Mouse (Mus musculus) G1E (cell line): ENCODE data around the gene Poc5. TPM values are rescaled to one million over a fixed set of nuclear protein-coding genes. Genes with fewer than 3 reads are reported as not detected.

Experiments used
- ATAC-seq: 2 replicates; pipeline ENCODE4 v1.8.0; 2016; ENCODE audit warnings: mild to moderate bottlenecking; ENCODE audit not compliant: insufficient number of reproducible peaks, poor library complexity, low FRiP score, severe bottlenecking; ENCODE audit errors: extremely low read depth
- DNase-seq: peaks from one replicate; pipeline ENCODE4 v3.0.0; 2012; ENCODE audit warnings: low spot score
- H3K27me3 ChIP-seq: 2 replicates; pipeline ENCODE4 v1.6.1; 2012; ENCODE audit warnings: mild to moderate bottlenecking, low read length, inconsistent platforms; ENCODE audit not compliant: insufficient read depth
- H3K36me3 ChIP-seq: replicated peaks from 2 replicates; pipeline ENCODE3; 2012; ENCODE audit warnings: mild to moderate bottlenecking, inconsistent platforms
- H3K4me1 ChIP-seq: 2 replicates; pipeline ENCODE4 v1.6.1; 2012; ENCODE audit warnings: low read depth, low read length, inconsistent platforms, mixed read lengths; ENCODE audit not compliant: insufficient read depth
- H3K4me3 ChIP-seq: 2 replicates; pipeline ENCODE4 v1.5.1; 2012; ENCODE audit warnings: low read depth, mild to moderate bottlenecking, inconsistent platforms, low read length, moderate library complexity, mixed read lengths
- H3K9me3 ChIP-seq: replicated peaks from 2 replicates; pipeline ENCODE4 v1.6.1; 2012; ENCODE audit warnings: inconsistent platforms
- CTCF ChIP-seq: IDR thresholded peaks from 2 replicates; pipeline ENCODE4 v1.5.1; 2012; ENCODE audit warnings: low read depth, low read length, inconsistent platforms, mixed read lengths
- GATA1 ChIP-seq: IDR thresholded peaks from 2 replicates; pipeline ENCODE4 v1.6.1; 2012; ENCODE audit warnings: borderline replicate concordance, low read length, inconsistent platforms, mixed read lengths
- GATA2 ChIP-seq: IDR thresholded peaks from 2 replicates; pipeline ENCODE4 v1.6.1; 2012; ENCODE audit warnings: low read depth, low read length, inconsistent platforms, borderline replicate concordance
- POLR2AphosphoS5 ChIP-seq: IDR thresholded peaks from 2 replicates; pipeline ENCODE4 v1.6.1; 2012; ENCODE audit warnings: low read depth, low read length, inconsistent platforms; ENCODE audit not compliant: insufficient replicate concordance
- TAL1 ChIP-seq: conservative IDR thresholded peaks from 2 replicates; pipeline ENCODE4 v1.6.1; 2012; ENCODE audit warnings: low read depth, low read length, inconsistent platforms, mixed read lengths
- polyA plus RNA-seq: library from polyadenylated mRNA; stranded (reverse); fragments of >175 nt; gene quantifications from 2 replicates; pipeline ENCODE4 v1.2.3, GENCODE M21; 2012
- total RNA-seq, 2 experiments: library from RNA; stranded (forward) in 1 of 2; stranded (reverse) in 1 of 2; fragments of 200-1000 nt in 1 of 2; fragments of >200 nt in 1 of 2; fragmentation: Nextera tagmentation in 1 of 2; gene quantifications; 2 replicates each; pipeline ENCODE4 v1.2.3; 2014 to 2017

Poc5 gene
- total and polyA plus RNA-seq, 3 experiments, result 13.5 to 27.0 (median 18.1) TPM

DNA sequence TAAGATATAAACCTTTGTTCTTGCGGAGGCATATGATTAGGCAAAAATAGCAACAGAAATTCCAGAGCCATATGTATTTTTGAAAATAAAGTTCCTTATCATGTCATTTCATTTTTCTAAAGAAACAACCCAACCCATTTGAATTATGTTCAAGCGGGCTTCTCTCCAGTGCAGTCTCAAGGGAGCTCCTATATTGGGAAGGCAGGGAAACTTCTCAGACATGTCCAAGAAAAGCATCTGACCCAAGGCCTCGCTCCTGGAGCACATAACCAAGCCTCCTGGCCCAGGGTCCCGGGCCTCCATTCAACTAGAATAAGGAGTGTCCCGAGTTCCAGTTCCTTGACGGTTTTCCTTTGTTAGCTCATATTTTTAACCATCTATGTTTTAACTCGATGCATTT is 62.8 kb downstream of the Poc5 start:
- Histone ChIP-seq H3K4me3 (no peak overlapping the region), H3K36me3 (no peaks in the 10 kb centered on the region), H3K4me1 (no peaks in the 10 kb centered on the region; the same call in 1 of the 2 replicates), H3K27me3 (peaks cover 23% of the 10 kb centered on the region), H3K9me3 (no peaks in the 10 kb centered on the region)
- ATAC-seq, result no peak
- TF ChIP-seq GATA2 (no peak), POLR2AphosphoS5 (no peak), TAL1 (no peak), CTCF (no peak), GATA1 (no peak)
- DNase-seq, result no peak

DNA sequence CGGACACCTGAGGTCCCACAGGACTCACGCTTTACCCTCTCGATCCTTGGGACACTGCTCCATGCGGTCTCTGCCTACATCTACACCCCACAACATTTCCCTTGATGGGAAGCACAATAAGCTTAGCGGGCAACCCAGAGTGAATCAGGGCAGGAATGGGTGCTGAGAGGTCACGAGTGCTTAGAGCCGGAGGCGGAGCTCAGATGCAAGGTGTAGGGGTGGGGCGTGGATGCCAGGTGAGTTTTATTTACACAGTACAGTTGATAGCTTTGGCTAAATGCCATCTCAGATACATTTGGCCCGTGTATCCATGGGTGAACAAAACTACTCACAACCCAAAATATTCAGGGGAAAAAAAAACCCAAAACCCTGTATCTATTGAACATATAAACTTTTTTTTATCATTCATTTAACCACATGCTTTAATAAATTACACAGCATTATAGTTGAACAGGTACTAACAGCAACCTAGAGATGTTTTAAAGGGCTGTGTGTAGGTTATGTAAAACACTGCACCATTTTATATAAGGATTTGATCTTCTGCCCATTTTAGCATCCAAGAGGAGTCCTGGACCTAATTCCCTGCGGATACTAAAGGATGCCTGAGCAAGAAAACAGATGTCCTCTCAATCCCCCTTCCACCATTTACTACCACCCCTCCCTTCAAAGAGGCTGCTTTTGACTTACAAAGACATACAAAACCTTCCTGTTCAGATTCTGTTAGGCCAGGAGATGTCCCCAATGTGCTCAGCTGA is 63.5 kb downstream of the Poc5 start:
- H3K9me3 ChIP-seq, result no peaks in the 10 kb centered on the region
- TF ChIP-seq CTCF, result no peak
- TF ChIP-seq TAL1, result no peak
- TF ChIP-seq POLR2AphosphoS5, result no peak
- no peak for TF ChIP-seq GATA2
- no peak for TF ChIP-seq GATA1
- no peak for DNase-seq

DNA sequence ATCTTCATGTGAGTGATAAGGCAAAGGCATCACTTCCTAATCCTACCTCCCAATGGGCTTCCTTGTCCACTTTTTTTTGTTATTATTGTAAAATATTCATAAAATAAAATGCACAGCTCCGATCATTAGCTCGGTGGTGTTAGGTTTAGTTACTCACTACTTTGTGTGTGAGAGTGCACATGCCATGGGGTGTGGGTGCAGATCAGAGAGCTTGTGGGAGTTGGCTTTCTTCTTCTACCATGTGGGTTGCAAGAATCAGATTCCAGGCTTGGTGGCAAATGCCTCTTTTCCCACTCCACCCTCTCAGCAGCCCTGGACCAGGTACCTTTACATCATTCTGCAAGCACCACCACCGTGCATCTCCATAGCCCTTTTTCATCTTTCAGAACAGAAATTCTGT is 64.5 kb downstream of the Poc5 start:
- H3K27me3 ChIP-seq, result peaks cover 26% of the 10 kb centered on the region
- H3K4me1 ChIP-seq, result no peaks in the 10 kb centered on the region; the same call in 1 of the 2 replicates
- H3K36me3 ChIP-seq, result no peaks in the 10 kb centered on the region
- no peaks in the 10 kb centered on the region for H3K9me3 ChIP-seq
- no peak overlapping the region for H3K4me3 ChIP-seq
- TF ChIP-seq TAL1, result no peak
- TF ChIP-seq POLR2AphosphoS5, result no peak
- no peak for TF ChIP-seq GATA2
- no peak for TF ChIP-seq GATA1
- no peak for TF ChIP-seq CTCF
- ATAC-seq (no peak), DNase-seq (no peak)

More for the DNA sequence above, 63.5 kb downstream of the Poc5 start:
- no peak overlapping the region for H3K4me3 ChIP-seq
- no peaks in the 10 kb centered on the region for H3K36me3 ChIP-seq
- no peak for ATAC-seq
- H3K4me1 ChIP-seq, result no peaks in the 10 kb centered on the region; the same call in 1 of the 2 replicates
- H3K27me3 ChIP-seq, result peaks cover 23% of the 10 kb centered on the region

DNA sequence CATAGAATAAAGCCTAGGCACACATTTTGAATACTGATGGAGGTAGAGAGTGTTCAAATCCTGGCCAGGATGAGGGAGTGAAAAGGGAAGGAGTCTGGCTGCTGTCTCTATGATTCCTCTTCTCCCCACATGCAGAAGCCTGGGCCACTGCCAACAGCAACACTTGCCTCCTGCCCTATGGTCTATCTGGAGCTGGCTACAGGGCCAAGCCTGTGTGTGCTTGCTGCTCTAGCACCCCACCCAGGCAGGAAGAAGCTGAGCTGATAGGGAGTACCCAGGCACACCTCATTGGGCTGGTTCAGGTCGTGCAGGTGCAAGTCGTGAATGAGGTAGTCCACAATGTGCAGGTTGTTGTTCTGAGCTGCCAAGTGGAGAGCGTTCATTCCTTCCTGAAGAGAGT is 66.2 kb downstream of the Poc5 start:
- Histone ChIP-seq H3K27me3 (peaks cover 32% of the 10 kb centered on the region), H3K4me1 (no peaks in the 10 kb centered on the region; the same call in 1 of the 2 replicates), H3K36me3 (no peaks in the 10 kb centered on the region), H3K9me3 (no peaks in the 10 kb centered on the region), H3K4me3 (no peak overlapping the region)
- ATAC-seq (no peak), DNase-seq (no peak)
- TF ChIP-seq GATA2 (no peak), TAL1 (no peak), CTCF (no peak), POLR2AphosphoS5 (no peak), GATA1 (no peak)

DNA sequence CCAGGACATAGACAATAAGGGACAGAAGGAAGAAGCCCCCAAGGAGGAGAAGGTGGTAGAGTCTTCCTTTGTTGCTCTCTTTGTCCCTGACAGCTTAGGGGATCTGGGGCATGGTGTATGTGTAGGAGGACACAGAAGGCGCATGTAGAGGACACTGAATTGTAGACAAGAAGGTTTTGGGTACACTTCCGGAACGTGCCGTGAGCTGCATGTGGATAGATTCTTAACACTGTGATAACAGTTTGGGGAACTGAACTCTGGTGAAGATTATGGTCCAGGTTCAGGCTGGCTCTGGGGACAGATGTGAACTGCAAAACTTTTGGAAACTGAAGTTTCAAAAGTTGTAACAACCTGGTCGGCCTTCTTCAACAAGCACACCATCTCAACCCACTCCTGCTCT is 69.5 kb downstream of the Poc5 start:
- Histone ChIP-seq H3K27me3 (peaks cover 27% of the 10 kb centered on the region), H3K9me3 (no peaks in the 10 kb centered on the region), H3K4me1 (no peaks in the 10 kb centered on the region; the same call in 1 of the 2 replicates), H3K4me3 (no peak overlapping the region), H3K36me3 (no peaks in the 10 kb centered on the region)
- no peak for DNase-seq
- no peak for TF ChIP-seq GATA2
- TF ChIP-seq GATA1, result no peak
- TF ChIP-seq TAL1, result no peak
- no peak for TF ChIP-seq POLR2AphosphoS5
- no peak for TF ChIP-seq CTCF
- ATAC-seq, result no peak

DNA sequence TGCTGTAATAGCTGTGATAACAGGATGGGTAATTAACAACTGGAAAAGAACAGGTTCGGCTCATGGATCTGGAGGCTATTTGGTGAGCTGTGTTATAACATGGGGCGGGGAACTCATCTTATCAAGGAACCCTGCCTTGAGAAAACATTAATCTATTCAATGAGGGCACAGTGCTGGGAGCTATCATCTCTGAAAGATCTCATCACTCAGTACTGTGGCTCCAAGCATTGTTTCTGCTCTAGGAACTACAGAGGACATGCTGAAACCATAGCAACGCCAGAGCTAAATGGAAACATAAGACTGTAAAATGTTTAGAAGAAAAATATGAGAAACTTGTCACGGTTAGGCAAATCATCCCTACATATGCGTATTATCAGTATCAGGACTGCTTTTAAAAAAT is 69.9 kb downstream of the Poc5 start:
- H3K4me1 ChIP-seq, result no peaks in the 10 kb centered on the region; the same call in 1 of the 2 replicates
- H3K4me3 ChIP-seq, result no peak overlapping the region
- H3K27me3 ChIP-seq, result peaks cover 31% of the 10 kb centered on the region
- ATAC-seq, result no peak
- no peaks in the 10 kb centered on the region for H3K9me3 ChIP-seq
- TF ChIP-seq TAL1, result no peak
- no peak for TF ChIP-seq CTCF
- TF ChIP-seq GATA1, result no peak
- no peak for TF ChIP-seq POLR2AphosphoS5
- no peak for TF ChIP-seq GATA2
- no peaks in the 10 kb centered on the region for H3K36me3 ChIP-seq
- no peak for DNase-seq
